Mouse (Mus musculus) hindbrain, embryonic 10.5 days (tissue): ENCODE measurements around the gene Phldb3. TPM values are rescaled to one million over a fixed set of nuclear protein-coding genes. Genes with fewer than 3 reads are reported as not detected.
"Not testable (repeated sequence)": the region's sequence is repeated elsewhere in the genome, so short reads cannot be mapped to it uniquely, and the experiment has no call there.

Experiments
- DNase-seq: peaks from one replicate; pipeline ENCODE4 v3.0.0-alpha.2; 2017; ENCODE audit warnings: low spot score
- H3K27ac ChIP-seq: fragments of 300-500 bp; sonication (generic); 2 replicates; pipeline ENCODE4 v1.5.1; 2016; ENCODE audit warnings: mild to moderate bottlenecking, moderate library complexity
- H3K27me3 ChIP-seq: fragments of 300-500 bp; sonication (generic); 2 replicates; pipeline ENCODE4 v1.6.1; 2016; ENCODE audit warnings: mild to moderate bottlenecking; ENCODE audit not compliant: poor library complexity, insufficient read depth, severe bottlenecking
- H3K36me3 ChIP-seq: fragments of 300-500 bp; sonication (generic); 2 replicates; pipeline ENCODE4 v1.6.1; 2016; ENCODE audit warnings: mild to moderate bottlenecking, moderate library complexity
- H3K4me1 ChIP-seq: fragments of 300-500 bp; sonication (generic); replicated peaks from 2 replicates; pipeline ENCODE4 v1.6.1; 2016; ENCODE audit warnings: mild to moderate bottlenecking
- H3K4me3 ChIP-seq: fragments of 300-500 bp; sonication (generic); 2 replicates; pipeline ENCODE4 v1.5.1; 2016; ENCODE audit warnings: mild to moderate bottlenecking, moderate library complexity
- H3K9me3 ChIP-seq: fragments of 300-500 bp; sonication (generic); 2 replicates; pipeline ENCODE4 v1.6.1; 2016; ENCODE audit warnings: mild to moderate bottlenecking, moderate library complexity
- WGBS: fragments of 180-500 bp; shearing (Covaris S2); methylation state at CpG from one replicate; pipeline ENCODE4 v1.1.7; 2016; 5-methylcytosine and 5-hydroxymethylcytosine counted together
- polyA plus RNA-seq: library from polyadenylated mRNA; unstranded; fragments of >200 nt; fragmentation: Nextera tagmentation; extraction: Ambion mirVana; gene quantifications from 2 replicates; pipeline ENCODE4 v1.2.1, GENCODE M21; 2016

Gene Phldb3
- polyA plus RNA-seq, 1 experiment from 2014 or later = not detected

DNA sequence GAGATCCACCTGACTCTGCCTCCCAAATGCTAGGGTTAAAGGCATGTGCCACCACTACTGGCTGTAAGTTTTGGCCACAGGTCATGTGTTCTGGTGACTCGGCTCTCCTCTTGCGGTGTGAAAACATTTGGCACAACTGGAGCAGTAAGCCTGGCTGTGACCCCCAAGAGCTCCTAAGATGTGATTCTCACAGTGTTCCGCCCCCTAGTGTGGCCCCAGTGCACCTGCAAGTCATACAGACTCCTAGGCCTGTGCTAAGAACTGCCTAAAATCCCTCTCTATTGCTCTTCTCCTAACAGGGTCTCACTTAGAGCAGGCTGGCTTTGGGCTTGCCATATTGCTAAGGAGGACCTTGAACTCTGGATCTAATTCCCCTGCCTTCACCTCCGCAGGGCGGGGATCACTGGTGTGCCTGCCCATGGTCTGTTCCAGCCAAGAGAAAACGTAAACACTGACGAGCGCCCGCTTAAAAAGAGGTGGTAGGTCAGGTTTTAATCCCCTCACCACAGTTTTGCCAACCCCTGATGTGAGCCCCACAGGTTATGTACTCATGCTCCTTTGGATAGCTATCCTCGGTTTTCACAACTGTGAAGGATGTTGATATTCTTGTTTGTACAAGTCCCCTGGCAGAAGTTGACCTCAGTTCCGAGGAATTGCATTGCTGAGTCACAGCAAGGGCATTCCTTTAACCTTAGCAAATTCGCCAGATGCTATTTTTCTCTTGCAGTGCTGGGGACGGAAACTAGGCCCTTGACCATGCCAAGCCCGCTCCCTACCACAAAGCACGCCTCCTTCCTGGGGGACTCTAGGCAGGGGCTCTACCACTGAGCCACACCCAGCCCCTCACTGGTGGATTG, 11.1 kb upstream of the Phldb3 start:
- Histone ChIP-seq H3K27ac (no peak overlapping the region), H3K36me3 (no peaks in the 10 kb centered on the region), H3K9me3 (no peaks in the 10 kb centered on the region), H3K4me1 (peaks cover 22% of the 10 kb centered on the region), H3K27me3 (peaks cover 17% of the 10 kb centered on the region), H3K4me3 (no peak overlapping the region)
- DNase-seq = no peak
- 70% methylated on average over 15 of the region's 15 CpGs for WGBS

DNA sequence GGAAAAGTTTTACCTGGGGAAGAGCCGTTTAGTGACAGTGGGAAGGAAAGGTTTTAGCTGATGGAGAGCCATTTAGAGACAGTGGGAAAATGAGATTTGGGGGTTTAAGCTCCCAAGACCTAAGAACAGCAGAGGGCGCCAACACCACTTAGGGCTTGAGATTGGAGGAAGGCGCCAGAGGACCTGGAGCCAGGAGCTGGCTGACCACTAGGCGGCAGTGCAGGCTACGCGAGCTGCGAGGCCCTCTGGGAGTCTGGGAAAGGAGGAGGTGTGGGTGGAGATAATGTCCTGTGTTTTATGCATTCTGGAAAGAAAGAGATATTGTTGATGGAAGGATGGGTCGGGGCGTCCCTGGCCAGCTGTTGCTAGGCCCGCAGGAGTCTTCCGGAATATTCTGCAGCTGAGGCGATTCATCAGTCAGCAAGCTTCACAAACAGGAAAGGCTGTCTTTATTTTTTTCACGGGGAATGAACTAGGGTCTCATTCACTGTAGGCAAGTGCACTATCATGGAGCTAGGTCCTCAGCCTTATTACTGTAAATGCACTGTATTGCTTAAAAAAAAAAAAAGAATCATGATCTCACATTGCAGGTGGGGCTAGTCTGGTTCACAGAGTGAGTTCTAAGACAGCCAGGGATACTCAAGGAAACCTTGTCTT, 9.5 kb upstream of the Phldb3 start:
- peak; percentile 94 for DNase-seq
- Histone ChIP-seq H3K4me3 (peak overlapping the region; percentile 18; the same call in 1 of the 2 replicates), H3K27ac (no peak overlapping the region), H3K4me1 (peaks cover 13% of the 10 kb centered on the region), H3K36me3 (no peaks in the 10 kb centered on the region), H3K27me3 (peaks cover 1% of the 10 kb centered on the region; the same call in 1 of the 2 replicates), H3K9me3 (no peaks in the 10 kb centered on the region)
- 8% methylated on average over 13 of the region's 13 CpGs for WGBS

DNA sequence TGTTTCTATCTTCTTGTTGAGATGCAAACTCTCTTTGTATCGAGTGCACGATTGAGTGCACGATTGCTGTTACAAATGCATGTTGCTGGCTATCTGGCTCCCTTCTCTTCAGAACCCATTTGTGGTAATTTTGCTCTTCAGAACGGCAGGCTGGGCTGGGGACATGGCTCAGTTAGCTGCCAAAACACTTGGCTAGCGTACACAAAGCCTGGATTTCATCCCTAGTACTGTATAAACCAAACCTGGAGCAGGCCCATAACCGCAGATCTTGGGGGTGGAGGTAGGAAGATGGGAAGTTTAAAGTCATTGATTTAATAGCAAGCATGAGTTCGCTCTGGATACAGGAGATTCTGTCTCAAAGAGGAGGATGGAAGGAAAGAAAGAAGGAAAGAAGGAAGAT, 5.0 kb upstream of the Phldb3 start:
- Histone ChIP-seq H3K4me3 (no peak overlapping the region), H3K36me3 (no peaks in the 10 kb centered on the region), H3K27ac (no peak overlapping the region), H3K9me3 (no peaks in the 10 kb centered on the region), H3K27me3 (peaks cover 32% of the 10 kb centered on the region), H3K4me1 (peaks cover 19% of the 10 kb centered on the region)
- DNase-seq = no peak
- 87% methylated on average over 7 of the region's 7 CpGs for WGBS

GRCm38 (mm10) chr7:24606046-24606445, 4.5 kb upstream of the Phldb3 start:
- no peaks in the 10 kb centered on the region for H3K9me3 ChIP-seq
- peaks cover 36% of the 10 kb centered on the region for H3K27me3 ChIP-seq
- 79% methylated on average over 7 of the region's 7 CpGs for WGBS
- DNase-seq = no peak
- H3K4me3 ChIP-seq = no peak overlapping the region
- no peaks in the 10 kb centered on the region for H3K36me3 ChIP-seq
- no peak overlapping the region for H3K27ac ChIP-seq
- peaks cover 23% of the 10 kb centered on the region for H3K4me1 ChIP-seq

DNA sequence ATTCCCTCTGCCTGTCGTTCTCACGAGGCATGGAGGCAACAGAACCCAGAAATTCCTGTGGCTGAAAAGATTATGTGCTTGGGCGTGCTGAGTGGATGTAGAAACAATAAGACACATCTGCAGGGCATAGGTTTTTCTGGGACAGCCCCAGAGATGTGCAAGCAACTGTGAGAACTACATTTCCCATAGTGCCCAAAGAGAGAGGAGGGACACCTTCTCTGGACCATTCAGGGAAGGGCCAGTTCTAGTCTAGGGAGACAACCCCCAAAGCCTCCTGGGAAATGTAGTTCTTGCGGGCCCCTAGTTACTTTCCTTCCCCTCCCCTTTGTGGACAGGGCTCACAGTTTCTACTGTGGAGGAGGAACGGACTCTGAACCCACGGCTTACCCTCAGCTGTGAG, 2.5 kb upstream of the Phldb3 start:
- Histone ChIP-seq H3K9me3 (no peaks in the 10 kb centered on the region), H3K36me3 (no peaks in the 10 kb centered on the region), H3K4me3 (no peak overlapping the region), H3K27me3 (peaks cover 56% of the 10 kb centered on the region), H3K4me1 (peaks cover 25% of the 10 kb centered on the region), H3K27ac (no peak overlapping the region)
- 44% methylated on average over 6 of the region's 6 CpGs for WGBS
- no peak for DNase-seq

- H3K9me3 ChIP-seq = no peaks in the 10 kb centered on the region
- no peak overlapping the region for H3K4me3 ChIP-seq
- no peaks in the 10 kb centered on the region for H3K36me3 ChIP-seq
- WGBS = 73% methylated on average over 8 of the region's 8 CpGs
- peaks cover 29% of the 10 kb centered on the region for H3K4me1 ChIP-seq
- H3K27me3 ChIP-seq = peaks cover 62% of the 10 kb centered on the region
- DNase-seq = no peak
- H3K27ac ChIP-seq = no peak overlapping the region
Measured at GRCm38 (mm10) chr7:24608561-24608960, 2.0 kb upstream of the Phldb3 start.

DNA sequence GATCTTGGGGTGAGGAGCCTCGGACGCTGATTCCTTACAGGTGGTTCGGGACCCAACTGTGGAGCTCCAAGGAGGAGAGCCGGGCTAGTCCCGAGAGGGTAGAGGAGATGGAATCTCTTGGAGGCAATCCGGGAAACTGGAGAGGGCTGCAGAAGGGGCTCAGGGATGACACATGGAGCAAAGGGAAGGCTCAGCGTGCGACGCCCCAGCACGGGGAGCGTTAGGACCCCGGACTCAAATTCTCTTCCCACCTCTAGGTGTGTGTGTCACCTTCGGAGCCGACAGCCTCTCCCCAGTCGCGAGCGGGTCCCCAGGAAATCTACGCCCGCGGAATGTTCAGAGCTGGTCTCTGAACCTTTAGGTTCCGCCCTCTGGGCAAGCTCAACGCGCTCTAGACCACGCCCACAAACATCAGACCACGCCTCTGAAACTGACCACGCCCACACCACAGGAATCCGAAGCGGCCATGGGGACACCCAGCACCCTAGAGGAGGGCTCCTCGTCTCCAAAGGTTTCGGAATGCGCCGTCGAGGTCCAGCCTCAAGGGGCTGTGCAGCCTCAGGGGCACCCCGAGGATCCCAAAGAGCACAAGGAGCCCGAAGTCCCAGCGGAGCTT, 424 bp downstream of the Phldb3 start:
- Histone ChIP-seq H3K9me3 (no peaks in the 10 kb centered on the region), H3K4me1 (peaks cover 29% of the 10 kb centered on the region), H3K27me3 (peaks cover 75% of the 10 kb centered on the region), H3K36me3 (no peaks in the 10 kb centered on the region), H3K4me3 (peak overlapping the region; percentile 51), H3K27ac (no peak overlapping the region)
- WGBS = under 1% methylated on average over 36 of the region's 36 CpGs
- DNase-seq = peak; percentile 77

- Histone ChIP-seq H3K4me1 (peaks cover 29% of the 10 kb centered on the region), H3K4me3 (peak overlapping the region; percentile 51), H3K9me3 (no peaks in the 10 kb centered on the region), H3K36me3 (no peaks in the 10 kb centered on the region), H3K27ac (no peak overlapping the region), H3K27me3 (peaks cover 75% of the 10 kb centered on the region)
- no peak for DNase-seq
- WGBS = 13% methylated on average over 7 of the region's 7 CpGs
Measured at GRCm38 (mm10) chr7:24611709-24612108, 1.1 kb downstream of the Phldb3 start.

DNA sequence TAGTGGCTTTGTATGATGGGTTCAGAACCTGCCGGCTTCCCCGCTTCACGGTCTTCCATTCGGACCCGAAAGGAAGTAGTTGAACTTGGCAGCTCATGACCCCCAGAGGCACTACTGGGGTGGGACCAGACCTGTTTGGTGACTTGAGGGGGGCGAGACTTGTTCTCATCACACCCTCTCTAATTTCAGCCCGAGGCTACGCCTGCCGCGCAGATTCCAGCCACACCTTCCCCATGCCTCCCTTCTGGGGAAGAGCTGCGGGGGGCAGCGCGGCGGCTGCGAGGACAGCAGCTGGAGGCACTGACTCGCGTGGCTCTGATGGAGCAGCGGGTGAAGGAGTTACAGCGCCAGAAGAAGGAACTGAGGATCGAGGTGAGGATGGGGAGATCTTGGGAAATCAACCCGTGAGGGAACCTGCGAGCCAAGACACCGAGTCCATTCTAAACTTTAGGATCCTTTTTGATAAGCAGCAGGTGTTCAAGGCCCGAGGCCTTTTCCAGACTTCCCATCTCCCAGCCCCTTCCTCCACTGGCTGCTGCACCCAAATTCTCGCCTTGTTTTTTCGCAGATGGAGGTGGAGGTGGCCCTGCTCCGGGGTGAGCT, 1.8 kb downstream of the Phldb3 start:
- peaks cover 29% of the 10 kb centered on the region for H3K4me1 ChIP-seq
- peak overlapping the region; percentile 36 for H3K4me3 ChIP-seq
- DNase-seq = peak; percentile 22
- no peaks in the 10 kb centered on the region for H3K36me3 ChIP-seq
- H3K27me3 ChIP-seq = peaks cover 74% of the 10 kb centered on the region
- H3K9me3 ChIP-seq = no peaks in the 10 kb centered on the region
- 2% methylated on average over 27 of the region's 27 CpGs for WGBS
- no peak overlapping the region for H3K27ac ChIP-seq

GRCm38 (mm10) chr7:24614816-24615215, 4.3 kb downstream of the Phldb3 start:
- WGBS = 77% methylated on average over 13 of the region's 13 CpGs
- DNase-seq = no peak
- Histone ChIP-seq H3K4me1 (peaks cover 29% of the 10 kb centered on the region), H3K4me3 (no peak overlapping the region), H3K27me3 (peaks cover 66% of the 10 kb centered on the region), H3K36me3 (no peaks in the 10 kb centered on the region), H3K27ac (no peak overlapping the region), H3K9me3 (no peaks in the 10 kb centered on the region)

GRCm38 (mm10) chr7:24617763-24618162, 7.2 kb downstream of the Phldb3 start:
- 77% methylated on average over 8 of the region's 8 CpGs for WGBS
- no peak for DNase-seq
- Histone ChIP-seq H3K27me3 (peaks cover 40% of the 10 kb centered on the region), H3K27ac (no peak overlapping the region), H3K9me3 (peaks cover 7% of the 10 kb centered on the region; the same call in 1 of the 2 replicates), H3K4me1 (peaks cover 6% of the 10 kb centered on the region; the same call in 1 of the 2 replicates), H3K4me3 (no peak overlapping the region), H3K36me3 (no peaks in the 10 kb centered on the region)

GRCm38 (mm10) chr7:24618374-24618773, 7.8 kb downstream of the Phldb3 start:
- not testable (repeated sequence) for H3K9me3 ChIP-seq, H3K36me3 ChIP-seq, H3K4me3 ChIP-seq, H3K4me1 ChIP-seq, H3K27ac ChIP-seq, DNase-seq
- peaks cover 34% of the 10 kb centered on the region for H3K27me3 ChIP-seq
- WGBS = 87% methylated on average over 8 of the region's 8 CpGs
